Mouse (Mus musculus) right cerebral cortex, postnatal 14 days (tissue): ENCODE measurements around the gene Dnajc13.

Source experiments
- DNase-seq: peaks from one replicate; pipeline ENCODE4 v3.0.0; 2022

Dnajc13 gene

GRCm38 (mm10) chr9:104182328-104182727, 80.4 kb downstream of the Dnajc13 start:
- no peak for DNase-seq

- DNase-seq = no peak
Observed at GRCm38 (mm10) chr9:104181626-104182025, 81.1 kb downstream of the Dnajc13 start.

- DNase-seq = no peak
Observed at GRCm38 (mm10) chr9:104180046-104180445, 82.7 kb downstream of the Dnajc13 start.

GRCm38 (mm10) chr9:104172342-104172741, 90.4 kb downstream of the Dnajc13 start:
- DNase-seq = no peak

GRCm38 (mm10) chr9:104171651-104172050, 91.1 kb downstream of the Dnajc13 start:
- no peak for DNase-seq

GRCm38 (mm10) chr9:104169986-104170385, 92.7 kb downstream of the Dnajc13 start:
- no peak for DNase-seq

- DNase-seq = no peak
Observed at GRCm38 (mm10) chr9:104165926-104166325, 96.8 kb downstream of the Dnajc13 start.

GRCm38 (mm10) chr9:104164194-104164593, 98.5 kb downstream of the Dnajc13 start:
- DNase-seq = no peak

GRCm38 (mm10) chr9:104161117-104161516, 101.6 kb downstream of the Dnajc13 start:
- DNase-seq = no peak

- DNase-seq = no peak
Observed at GRCm38 (mm10) chr9:104157291-104157690, 105.4 kb downstream of the Dnajc13 start.

GRCm38 (mm10) chr9:104156506-104156905, 106.2 kb downstream of the Dnajc13 start:
- DNase-seq = no peak

GRCm38 (mm10) chr9:104155100-104155715, 107.5 kb downstream of the Dnajc13 start:
- DNase-seq = no peak

- no peak for DNase-seq
Observed at GRCm38 (mm10) chr9:104152121-104152520, 110.6 kb downstream of the Dnajc13 start.

- no peak for DNase-seq
Observed at GRCm38 (mm10) chr9:104148969-104149368, 113.8 kb downstream of the Dnajc13 start.

GRCm38 (mm10) chr9:104146683-104147082, 116.0 kb downstream of the Dnajc13 start:
- DNase-seq = no peak

- no peak for DNase-seq
Observed at GRCm38 (mm10) chr9:104144314-104144996, 118.3 kb downstream of the Dnajc13 start.

GRCm38 (mm10) chr9:104142805-104143204, 119.9 kb downstream of the Dnajc13 start:
- DNase-seq = no peak

- DNase-seq = no peak
Observed at GRCm38 (mm10) chr9:104140351-104140750, 122.4 kb downstream of the Dnajc13 start.

GRCm38 (mm10) chr9:104130141-104130755, 132.5 kb downstream of the Dnajc13 start:
- DNase-seq = no peak

- DNase-seq = no peak
Observed at GRCm38 (mm10) chr9:104128110-104128509, 134.6 kb downstream of the Dnajc13 start.

- DNase-seq = no peak
Observed at GRCm38 (mm10) chr9:104126833-104127232, 135.9 kb downstream of the Dnajc13 start, which contains the start of gene Ackr4. Ackr4 (minus strand) TSS chr9:104126933.

- no peak for DNase-seq
Observed at GRCm38 (mm10) chr9:104123622-104124021, 139.1 kb downstream of the Dnajc13 start.

- DNase-seq = no peak
Observed at GRCm38 (mm10) chr9:104123101-104123500, 139.6 kb downstream of the Dnajc13 start.

- no peak for DNase-seq
Observed at GRCm38 (mm10) chr9:104109151-104109550, 153.6 kb downstream of the Dnajc13 start.
